Mouse (Mus musculus): ENCODE measurements around the gene Adam10. TPM values are rescaled to one million over a fixed set of nuclear protein-coding genes. Genes with fewer than 3 reads are reported as not detected.

The Adam10 gene
- total RNA-seq, 2 experiments from 2014 or later, result 42.0 to 107 TPM

- no peak; the same call in 1 of the 2 replicates for ATAC-seq (replicated peaks; ENCODE audit: poor library complexity)
These were observed 6.8 kb upstream of the Adam10 start for GRCm38 (mm10) chr9:70671772-70672579.

DNA sequence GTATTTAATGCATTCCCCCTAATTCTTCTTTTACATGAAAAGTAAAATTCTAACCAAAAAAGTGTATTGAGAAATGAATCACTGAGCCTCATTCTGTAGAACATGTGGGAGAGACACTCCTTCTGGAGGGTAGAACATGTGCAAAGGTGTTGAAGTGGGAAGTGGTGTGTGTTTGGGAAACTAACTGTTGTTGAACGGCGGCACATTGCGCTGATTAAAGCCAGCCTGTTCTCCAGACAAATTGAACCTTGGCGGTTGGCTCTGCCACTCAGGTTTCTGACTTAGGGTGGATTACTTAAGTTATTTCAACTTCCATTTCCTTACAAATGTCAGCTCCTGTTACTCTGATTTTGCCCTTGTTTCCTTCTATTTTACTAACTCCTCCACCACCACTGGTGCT is 5.1 kb upstream of the Adam10 start:
- no peak for ATAC-seq (replicated peaks; ENCODE audit: poor library complexity)

GRCm38 (mm10) chr9:70675117-70675516 is 3.7 kb upstream of the Adam10 start:
- ATAC-seq (replicated peaks; ENCODE audit: poor library complexity), result no peak

DNA sequence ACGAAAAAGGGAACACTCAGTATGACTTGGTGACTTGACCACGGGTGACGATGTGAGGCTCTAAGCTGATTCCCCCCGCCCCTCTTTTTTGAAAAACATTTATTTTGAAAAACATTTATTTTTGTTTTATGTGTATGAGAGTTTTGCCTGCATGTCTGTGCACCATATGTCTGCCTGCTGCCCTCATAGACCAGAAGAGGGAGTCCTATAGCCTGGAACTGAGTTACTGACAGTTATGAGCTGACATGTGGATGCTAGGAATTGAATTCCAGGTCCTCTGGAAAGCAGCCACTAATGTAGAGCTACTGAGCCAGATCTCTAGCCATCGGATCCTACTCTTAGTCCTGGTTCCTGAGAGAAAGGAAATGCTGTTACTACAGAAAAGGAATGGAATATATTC is 2.8 kb upstream of the Adam10 start:
- ATAC-seq (replicated peaks; ENCODE audit: poor library complexity), result no peak

- peak; percentile 16; the same call in 1 of the 2 replicates for ATAC-seq (replicated peaks; ENCODE audit: poor library complexity)
These were observed 615 bp downstream of the Adam10 start for GRCm38 (mm10) chr9:70679132-70680091.

- no peak for ATAC-seq (replicated peaks; ENCODE audit: poor library complexity)
These were observed 3.4 kb downstream of the Adam10 start for GRCm38 (mm10) chr9:70682202-70682601.

- ATAC-seq (replicated peaks; ENCODE audit: poor library complexity), result peak; percentile 71
These were observed 9.6 kb downstream of the Adam10 start for GRCm38 (mm10) chr9:70688301-70688968.

- no peak for ATAC-seq (replicated peaks; ENCODE audit: poor library complexity)
These were observed 11.1 kb downstream of the Adam10 start for GRCm38 (mm10) chr9:70689926-70690325.

- ATAC-seq (replicated peaks; ENCODE audit: poor library complexity), result no peak
These were observed 11.8 kb downstream of the Adam10 start for GRCm38 (mm10) chr9:70690579-70690978.

GRCm38 (mm10) chr9:70691772-70692693 is 13.2 kb downstream of the Adam10 start:
- peak; percentile 23; the same call in 1 of the 2 replicates for ATAC-seq (replicated peaks; ENCODE audit: poor library complexity)

DNA sequence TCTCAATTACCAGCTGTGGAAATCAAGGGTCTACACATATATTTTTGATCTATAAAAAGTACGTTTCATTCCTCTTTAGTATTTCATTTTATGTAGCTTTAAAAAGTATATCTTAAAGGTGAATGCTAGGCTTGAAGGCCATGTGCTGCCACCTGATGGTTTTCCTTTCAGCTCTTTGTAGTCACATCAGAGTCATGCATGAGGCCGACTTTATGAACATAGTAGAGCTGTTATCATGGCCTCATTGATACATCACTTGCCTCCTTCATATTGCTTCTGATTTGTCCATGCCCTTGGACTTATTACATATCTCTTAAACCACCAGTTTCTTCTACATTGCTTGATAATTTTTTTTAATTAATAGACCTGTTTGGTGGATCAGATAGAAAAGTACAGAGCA is 16.9 kb downstream of the Adam10 start:
- ATAC-seq (replicated peaks; ENCODE audit: poor library complexity), result peak; percentile 57

GRCm38 (mm10) chr9:70698090-70698489 is 19.3 kb downstream of the Adam10 start:
- peak; percentile 46 for ATAC-seq (replicated peaks; ENCODE audit: poor library complexity)

GRCm38 (mm10) chr9:70703597-70704203 is 24.9 kb downstream of the Adam10 start:
- ATAC-seq (replicated peaks; ENCODE audit: poor library complexity), result peak; percentile 70

DNA sequence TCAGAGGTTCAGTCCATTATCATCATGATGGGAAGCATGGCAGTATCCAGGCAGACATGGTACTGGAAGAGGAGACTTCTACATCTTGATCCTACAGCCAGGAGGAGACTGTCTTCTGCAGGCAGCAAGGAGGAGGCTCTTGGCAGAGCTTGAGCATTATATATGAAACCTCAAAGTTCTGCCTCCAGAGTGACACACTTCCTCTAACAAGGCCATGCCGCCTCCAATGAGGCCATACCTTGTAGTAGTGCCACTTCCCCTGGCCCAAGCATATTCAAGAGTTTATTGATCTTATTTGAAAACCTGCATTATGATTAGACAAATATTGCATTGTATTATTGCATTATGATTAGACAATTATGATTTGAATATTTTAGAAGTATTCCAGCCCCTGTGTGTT is 27.6 kb downstream of the Adam10 start:
- ATAC-seq (replicated peaks; ENCODE audit: poor library complexity), result 0 out of 2 replicates have a peak, but pooled peaks have one; percentile 29

GRCm38 (mm10) chr9:70729544-70729943 is 50.7 kb downstream of the Adam10 start:
- no peak for ATAC-seq (replicated peaks; ENCODE audit: poor library complexity)

- ATAC-seq (replicated peaks; ENCODE audit: poor library complexity), result 0 out of 2 replicates have a peak, but pooled peaks have one; percentile 37
These were observed 52.3 kb downstream of the Adam10 start for GRCm38 (mm10) chr9:70731079-70731478.

DNA sequence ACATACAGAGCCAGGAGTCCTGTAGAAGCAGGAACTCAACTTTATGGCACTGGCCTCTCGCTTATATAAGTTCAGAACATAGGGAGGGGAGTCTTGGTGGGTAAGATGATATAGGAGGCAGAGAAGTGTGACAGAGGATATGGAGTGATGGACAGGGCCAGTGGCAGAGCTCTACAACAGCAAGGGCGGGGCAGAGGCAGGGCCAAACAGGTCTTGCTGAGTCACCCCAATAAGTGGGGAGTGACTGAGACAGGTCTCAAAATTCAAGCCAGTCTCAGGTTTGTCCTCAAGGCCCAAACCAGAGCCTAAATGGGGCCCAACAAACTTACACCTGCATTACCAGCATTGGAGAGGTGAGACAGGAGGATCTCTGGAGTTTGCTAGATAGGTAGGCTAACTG is 54.4 kb downstream of the Adam10 start:
- ATAC-seq (replicated peaks; ENCODE audit: poor library complexity), result peak; percentile 82

DNA sequence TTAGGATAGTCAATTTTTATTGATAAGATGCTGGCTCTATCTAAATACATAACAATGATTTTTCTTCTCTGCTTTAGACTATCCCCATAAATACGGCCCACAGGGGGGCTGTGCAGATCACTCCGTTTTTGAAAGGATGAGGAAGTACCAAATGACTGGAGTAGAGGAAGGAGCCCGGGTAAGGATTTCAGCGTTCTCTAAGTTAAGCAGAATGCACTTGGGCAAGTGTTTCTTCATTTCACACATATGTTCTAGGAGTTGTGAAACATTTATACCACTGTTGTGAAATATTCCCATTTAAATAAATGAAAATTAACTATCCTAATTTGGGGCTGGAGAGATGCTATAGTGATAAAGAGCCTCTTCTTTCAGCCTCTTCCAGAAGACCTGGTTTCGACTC is 61.2 kb downstream of the Adam10 start:
- ATAC-seq (replicated peaks; ENCODE audit: poor library complexity), result peak; percentile 73

DNA sequence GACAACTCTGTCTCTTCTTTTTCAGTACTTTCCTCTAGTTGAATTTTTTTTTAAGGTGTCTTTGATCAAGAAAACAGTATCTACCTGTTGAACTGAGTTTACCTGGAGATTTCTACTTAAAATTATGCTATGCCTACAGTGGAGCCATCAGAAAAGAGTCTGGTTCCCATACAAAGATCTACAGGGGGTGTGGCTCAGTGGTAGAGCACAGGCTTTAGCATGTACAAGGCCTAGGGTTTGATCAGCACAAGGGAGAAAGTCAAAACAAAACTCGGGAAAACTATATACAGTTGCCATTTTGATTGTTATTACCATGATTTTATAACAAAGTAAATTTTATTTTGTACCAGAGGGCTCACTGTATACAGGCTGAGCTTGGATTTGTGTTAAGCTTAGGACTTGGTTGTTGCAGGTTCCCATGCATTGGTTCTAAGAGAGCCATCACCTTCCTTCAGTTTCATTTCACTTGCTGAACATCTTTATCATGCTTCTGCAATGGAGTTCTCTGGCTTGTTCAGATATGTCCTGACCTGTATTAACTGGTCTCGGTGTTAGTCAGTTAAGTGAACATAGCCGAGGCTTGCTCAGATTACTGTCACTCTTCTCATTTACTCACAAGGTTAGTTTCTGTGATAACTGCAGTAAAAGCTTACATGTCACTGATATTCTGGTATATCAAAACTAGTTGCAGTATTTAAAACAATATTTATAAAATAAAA is 72.9 kb downstream of the Adam10 start:
- peak; percentile 26; the same call in 1 of the 2 replicates for ATAC-seq (replicated peaks; ENCODE audit: poor library complexity)

Measured in megakaryocyte progenitor cell, adult 5-6 weeks (primary cell).